Mouse (Mus musculus) stomach, embryonic 14.5 days (tissue): ENCODE data around the gene Tacr2. TPM values are rescaled to one million over a fixed set of nuclear protein-coding genes. Genes with fewer than 3 reads are reported as not detected.

Experiments used
- ATAC-seq: fragments of 200-750 bp; cut with Nextera tagmentation; 2 replicates; pipeline ENCODE4 v1.8.0; 2017; ENCODE audit warnings: low read depth, moderate TSS enrichment; ENCODE audit not compliant: insufficient number of reproducible peaks, insufficient read depth, low FRiP score
- H3K27ac ChIP-seq: fragments of 300-500 bp; sonication (generic); 2 replicates; pipeline ENCODE4 v1.5.1; 2014; ENCODE audit warnings: mild to moderate bottlenecking, low read length, moderate library complexity, mixed read lengths
- H3K27me3 ChIP-seq: fragments of 300-500 bp; sonication (generic); 2 replicates; pipeline ENCODE4 v1.6.1; 2014; ENCODE audit warnings: low read length, control low read depth, mixed read lengths; ENCODE audit not compliant: control insufficient read depth, insufficient read depth
- H3K36me3 ChIP-seq: fragments of 300-500 bp; sonication (generic); 2 replicates; pipeline ENCODE4 v1.6.1; 2014; ENCODE audit warnings: mild to moderate bottlenecking, control low read depth, low read length, moderate library complexity, mixed read lengths; ENCODE audit not compliant: control insufficient read depth, insufficient read depth
- H3K4me1 ChIP-seq: fragments of 300-500 bp; sonication (generic); 2 replicates; pipeline ENCODE4 v1.6.1; 2014; ENCODE audit warnings: low read length, control low read depth, mixed read lengths; ENCODE audit not compliant: control insufficient read depth, insufficient read depth
- H3K4me2 ChIP-seq: fragments of 300-500 bp; sonication (generic); replicated peaks from 2 replicates; pipeline ENCODE4 v1.6.1; 2014; ENCODE audit warnings: low read depth, low read length, control low read depth
- H3K4me3 ChIP-seq: fragments of 300-500 bp; sonication (generic); 2 replicates; pipeline ENCODE4 v1.5.1; 2014; ENCODE audit warnings: low read depth, low read length, control low read depth
- H3K9ac ChIP-seq: fragments of 300-500 bp; sonication (generic); replicated peaks from 2 replicates; pipeline ENCODE4 v1.6.1; 2014; ENCODE audit warnings: low read depth, mild to moderate bottlenecking, control low read depth, low read length, moderate library complexity, mixed read lengths
- H3K9me3 ChIP-seq: fragments of 300-500 bp; sonication (generic); 2 replicates; pipeline ENCODE4 v1.6.1; 2016; ENCODE audit warnings: low read depth, low read length, control low read depth; ENCODE audit not compliant: control insufficient read depth
- whole genome bisulfite sequencing: fragments of 180-500 bp; shearing (Covaris S2); extraction: QIAGEN DNeasy Blood & Tissue Kit; methylation state at CpG from one replicate; pipeline ENCODE4 v1.1.7; 2014; 5-methylcytosine and 5-hydroxymethylcytosine counted together
- polyA plus RNA-seq: library from polyadenylated mRNA; unstranded; fragments of >200 nt; fragmentation: Nextera tagmentation; extraction: Ambion mirVana; gene quantifications from 2 replicates; pipeline ENCODE4 v1.2.1, GENCODE M21; 2014

Gene Tacr2
- polyA plus RNA-seq, 1 experiment from 2014 or later: 0.14 TPM

- Histone ChIP-seq H3K9me3 (no peaks in the 10 kb centered on the region), H3K27ac (no peak overlapping the region)
Observed at GRCm38 (mm10) chr10:62294112-62294511, 41.9 kb downstream of the Tacr2 start.

GRCm38 (mm10) chr10:62296086-62296872 lies 44.0 kb downstream of the Tacr2 start:
- no peaks in the 10 kb centered on the region for H3K9me3 ChIP-seq
- H3K4me2 ChIP-seq: no peak overlapping the region
- 65% methylated on average over 22 of the region's 26 CpGs for WGBS
- H3K4me1 ChIP-seq: no peaks in the 10 kb centered on the region
- no peak overlapping the region for H3K9ac ChIP-seq
- no peak for ATAC-seq
- H3K36me3 ChIP-seq: peaks cover 10% of the 10 kb centered on the region
- no peak overlapping the region for H3K27ac ChIP-seq
- no peaks in the 10 kb centered on the region for H3K27me3 ChIP-seq
- H3K4me3 ChIP-seq: no peak overlapping the region

More at GRCm38 (mm10) chr10:62294112-62294511, 41.9 kb downstream of the Tacr2 start:
- Histone ChIP-seq H3K4me1 (no peaks in the 10 kb centered on the region), H3K4me2 (no peak overlapping the region), H3K4me3 (no peak overlapping the region), H3K9ac (no peak overlapping the region), H3K27me3 (no peaks in the 10 kb centered on the region), H3K36me3 (peaks cover 17% of the 10 kb centered on the region)
- 79% methylated on average over 4 of the region's 4 CpGs for WGBS
- ATAC-seq: no peak

- 81% methylated on average over 23 of the region's 23 CpGs for WGBS
- H3K27me3 ChIP-seq: no peaks in the 10 kb centered on the region
- H3K4me1 ChIP-seq: no peaks in the 10 kb centered on the region
- no peak overlapping the region for H3K4me3 ChIP-seq
- no peaks in the 10 kb centered on the region for H3K9me3 ChIP-seq
- ATAC-seq: no peak; the same call in 1 of the 2 replicates
- no peak overlapping the region for H3K9ac ChIP-seq
- no peak overlapping the region for H3K4me2 ChIP-seq
- H3K36me3 ChIP-seq: no peaks in the 10 kb centered on the region
- H3K27ac ChIP-seq: no peak overlapping the region
Observed at GRCm38 (mm10) chr10:62300006-62300827, 48.0 kb downstream of the Tacr2 start.

- Histone ChIP-seq H3K4me1 (no peaks in the 10 kb centered on the region; the same call in 1 of the 2 replicates), H3K27ac (no peak overlapping the region), H3K9me3 (no peaks in the 10 kb centered on the region), H3K9ac (no peak overlapping the region), H3K36me3 (no peaks in the 10 kb centered on the region), H3K4me2 (no peak overlapping the region), H3K4me3 (no peak overlapping the region), H3K27me3 (no peaks in the 10 kb centered on the region)
- no peak for ATAC-seq
- WGBS: 82% methylated on average over 6 of the region's 6 CpGs
Observed at GRCm38 (mm10) chr10:62305090-62305489, 52.9 kb downstream of the Tacr2 start.

GRCm38 (mm10) chr10:62306483-62306882 lies 54.2 kb downstream of the Tacr2 start:
- Histone ChIP-seq H3K4me1 (no peaks in the 10 kb centered on the region; the same call in 1 of the 2 replicates), H3K36me3 (no peaks in the 10 kb centered on the region), H3K27me3 (no peaks in the 10 kb centered on the region), H3K4me2 (no peak overlapping the region), H3K4me3 (no peak overlapping the region), H3K9me3 (no peaks in the 10 kb centered on the region), H3K9ac (no peak overlapping the region), H3K27ac (no peak overlapping the region)
- no peak; the same call in 1 of the 2 replicates for ATAC-seq
- 35% methylated on average over 3 of the region's 3 CpGs for WGBS

GRCm38 (mm10) chr10:62308896-62309491 lies 56.8 kb downstream of the Tacr2 start:
- Histone ChIP-seq H3K4me2 (no peak overlapping the region), H3K27ac (no peak overlapping the region), H3K27me3 (no peaks in the 10 kb centered on the region), H3K36me3 (no peaks in the 10 kb centered on the region), H3K9ac (no peak overlapping the region), H3K9me3 (no peaks in the 10 kb centered on the region), H3K4me3 (no peak overlapping the region), H3K4me1 (no peaks in the 10 kb centered on the region; the same call in 1 of the 2 replicates)
- WGBS: 84% methylated on average over 11 of the region's 11 CpGs
- no peak for ATAC-seq

- Histone ChIP-seq H3K4me2 (no peak overlapping the region), H3K4me3 (no peak overlapping the region), H3K9me3 (no peaks in the 10 kb centered on the region), H3K9ac (no peak overlapping the region), H3K27me3 (no peaks in the 10 kb centered on the region), H3K27ac (no peak overlapping the region), H3K36me3 (no peaks in the 10 kb centered on the region), H3K4me1 (no peaks in the 10 kb centered on the region; the same call in 1 of the 2 replicates)
- no peak for ATAC-seq
- WGBS: 83% methylated on average over 5 of the region's 5 CpGs
Observed at GRCm38 (mm10) chr10:62309593-62309992, 57.4 kb downstream of the Tacr2 start.

- WGBS: 69% methylated on average over 10 of the region's 10 CpGs
- no peaks in the 10 kb centered on the region; the same call in 1 of the 2 replicates for H3K4me1 ChIP-seq
- H3K4me3 ChIP-seq: no peak overlapping the region
Observed at GRCm38 (mm10) chr10:62310259-62311039, 58.2 kb downstream of the Tacr2 start.

More at GRCm38 (mm10) chr10:62310259-62311039, 58.2 kb downstream of the Tacr2 start:
- Histone ChIP-seq H3K4me2 (no peak overlapping the region), H3K9me3 (no peaks in the 10 kb centered on the region), H3K27me3 (no peaks in the 10 kb centered on the region), H3K36me3 (no peaks in the 10 kb centered on the region), H3K9ac (no peak overlapping the region), H3K27ac (no peak overlapping the region)
- no peak for ATAC-seq
